Mouse (Mus musculus) testis, postnatal 10 days (tissue): ENCODE results near the gene Cdc16.

Experiments
- DNase-seq: peaks from one replicate; pipeline ENCODE4 v3.0.0; 2021; ENCODE audit warnings: low spot score

The Cdc16 gene

DNA sequence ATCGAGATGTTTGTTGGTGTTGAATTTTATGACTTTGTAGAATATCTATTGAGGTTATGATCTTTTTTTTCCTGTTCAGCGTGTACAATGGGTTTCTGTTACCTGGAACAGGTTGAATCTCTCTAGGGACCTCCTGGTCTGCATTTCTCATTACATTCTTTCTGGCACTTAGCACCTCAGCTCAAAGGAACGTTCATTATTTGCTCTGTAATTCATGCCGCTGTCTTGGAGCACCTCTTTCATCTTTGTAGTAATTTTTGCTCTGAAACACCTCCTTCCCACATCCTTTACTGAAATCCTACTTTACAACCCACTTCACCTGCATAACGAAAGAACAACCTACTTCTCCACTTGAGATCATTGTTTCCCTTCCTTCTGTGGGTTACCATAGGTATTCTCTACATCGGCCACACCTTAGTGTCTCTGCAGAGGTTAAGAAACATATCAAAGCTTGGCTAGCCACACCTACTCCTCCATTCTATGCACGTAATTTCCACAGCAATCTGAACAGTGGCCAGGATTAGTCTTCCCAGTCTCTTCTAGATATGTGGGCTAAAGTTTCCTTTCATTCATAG, 71.2 kb downstream of the Cdc16 start:
- no peak for DNase-seq
